Mouse (Mus musculus) central nervous system, embryonic 18 days (tissue): ENCODE results near the gene Snip1. TPM values are rescaled to one million over a fixed set of nuclear protein-coding genes. Genes with fewer than 3 reads are reported as not detected.

Source experiments
- polyA plus RNA-seq: library from polyadenylated mRNA; depleted of rRNA; stranded (reverse); fragments of >200 nt; gene quantifications from 2 replicates; pipeline ENCODE4 v1.2.3, GENCODE M21; 2012; rRNA removed

Snip1 gene
- 17.1 and 18.1 TPM in 2 replicates for polyA plus RNA-seq

GRCm38 (mm10) chr4:125066490-125067370, at the start of gene Snip1:
Snip1 (plus strand) TSS chr4:125066672.

DNA sequence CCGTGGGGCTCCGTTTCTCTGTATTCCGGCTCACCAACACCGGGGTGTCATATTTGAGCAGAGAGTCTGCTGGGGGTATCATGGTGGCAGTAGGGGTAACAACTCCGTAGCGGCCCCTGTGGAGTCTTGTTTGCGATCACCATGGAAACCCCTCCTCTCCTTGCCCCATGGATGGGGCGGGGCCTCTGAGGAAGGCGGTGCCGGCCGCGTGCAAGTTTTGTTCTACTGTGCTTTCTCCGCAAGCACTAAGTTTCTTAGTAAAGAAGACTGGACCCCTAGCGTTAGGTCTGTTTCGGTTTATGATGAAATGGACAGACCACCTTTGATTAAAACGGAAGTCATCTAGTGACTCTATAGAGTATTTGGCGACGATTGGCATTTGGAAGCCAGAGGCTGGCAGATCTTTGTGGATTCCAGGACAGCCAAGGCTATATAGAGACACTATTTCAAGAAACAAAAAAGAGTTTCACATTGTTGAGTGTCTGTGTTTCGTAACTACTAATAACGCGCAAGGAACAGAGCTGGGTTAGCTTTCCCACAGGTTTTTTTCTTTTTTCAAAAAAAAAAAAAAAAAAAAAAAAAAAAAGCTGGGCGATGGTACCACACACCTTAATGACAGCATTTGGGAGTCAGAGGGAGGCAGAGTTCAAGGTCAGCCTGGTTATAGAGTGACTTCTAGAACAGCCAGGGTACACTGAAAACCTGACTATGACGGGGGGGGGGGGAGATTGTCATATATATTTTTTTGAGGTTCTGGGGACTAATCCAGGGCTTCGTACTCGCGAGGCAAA, 760 bp upstream of the Snip1 start, which contains the start of gene Dnali1:
Gene Dnali1 (minus strand): TSS at position 187 of the 791 bp plus-strand sequence.

DNA sequence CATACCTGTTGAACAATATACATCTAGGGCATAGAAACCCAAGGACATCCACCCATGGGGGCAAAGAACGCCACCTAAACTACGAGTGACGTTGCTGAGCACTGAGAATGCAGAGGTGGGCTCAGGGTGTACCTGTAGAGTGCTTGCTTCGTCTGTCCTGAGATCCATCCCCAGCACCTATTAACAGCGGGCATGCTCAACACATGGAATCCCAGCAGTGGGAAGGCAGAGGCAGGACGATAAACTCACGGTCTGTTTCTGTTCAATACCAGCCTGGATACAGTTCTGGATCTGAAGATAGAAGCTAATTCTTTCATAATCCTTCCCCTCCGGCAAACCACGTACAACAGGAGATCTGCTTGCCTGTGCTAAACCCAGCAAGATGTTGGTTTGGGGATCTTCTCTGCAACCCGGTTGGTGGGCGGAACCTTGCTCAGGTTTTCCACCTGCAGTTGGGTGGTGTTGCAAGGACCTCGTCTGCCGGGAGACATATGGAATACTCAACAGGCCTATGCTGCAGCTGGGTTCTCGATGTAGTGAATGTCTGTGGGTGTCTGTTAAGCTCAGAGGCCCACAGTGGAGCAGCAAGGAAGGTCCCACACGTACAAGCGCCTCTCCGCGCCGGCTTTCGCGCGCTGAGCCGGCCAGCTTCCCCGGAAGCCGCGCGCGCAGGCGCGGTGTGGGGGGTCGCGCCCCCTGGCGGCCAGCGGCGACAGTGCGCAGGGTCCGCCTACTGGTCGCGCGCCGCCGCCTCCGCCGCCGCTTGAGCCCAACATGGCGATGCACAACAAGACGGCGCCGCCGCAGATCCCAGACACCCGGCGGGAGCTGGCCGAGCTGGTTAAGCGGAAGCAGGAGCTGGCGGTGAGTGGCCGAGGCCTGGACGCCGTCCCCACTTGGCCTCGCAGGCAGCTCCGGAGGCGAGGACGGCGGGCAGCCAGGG, 18.2 kb downstream of the Snip1 start, which contains the start of gene Meaf6:
Gene Meaf6 (plus strand): TSS at position 732 of the 943 bp plus-strand sequence.

Other genes with a start within 250 kb of the Snip1 start
- gene Yrdc, start 216.0 kb upstream of the Snip1 start, polyA plus RNA-seq: 60.2 and 62.9 TPM in 2 replicates
- 91.0 and 99.3 TPM in 2 replicates for gene 1110065P20Rik, start 215.5 kb upstream of the Snip1 start, polyA plus RNA-seq
- 54.8 and 55.1 TPM in 2 replicates for gene Maneal, start 204.5 kb upstream of the Snip1 start, polyA plus RNA-seq
- 26.8 and 30.2 TPM in 2 replicates for gene Epha10, start 185.8 kb upstream of the Snip1 start, polyA plus RNA-seq
- gene 9930104L06Rik, start 129.6 kb upstream of the Snip1 start, polyA plus RNA-seq: 21.3 and 23.1 TPM in 2 replicates
- 12.1 and 12.6 TPM in 2 replicates for gene Cdca8, start 127.4 kb upstream of the Snip1 start, polyA plus RNA-seq
- gene Rspo1, start 80.2 kb upstream of the Snip1 start, polyA plus RNA-seq: 1.1 and 1.9 TPM in 2 replicates
- gene Gnl2, start 50.1 kb upstream of the Snip1 start, polyA plus RNA-seq: 132 and 135 TPM in 2 replicates
- gene Dnali1, start 969 bp upstream of the Snip1 start, polyA plus RNA-seq: 1.6 and 1.7 TPM in 2 replicates
- gene Meaf6, start 18.5 kb downstream of the Snip1 start, polyA plus RNA-seq: 140 and 146 TPM in 2 replicates
- 0.56 and 1.4 TPM in 2 replicates for gene Zc3h12a, start 61.2 kb downstream of the Snip1 start, polyA plus RNA-seq